Mouse (Mus musculus) CH12.LX (cell line): ENCODE results near the gene Dnajb5. TPM values are rescaled to one million over a fixed set of nuclear protein-coding genes. Genes with fewer than 3 reads are reported as not detected.
"Not testable (repeated sequence)": the region's sequence is repeated elsewhere in the genome, so short reads cannot be mapped to it uniquely, and the experiment has no call there.

Experiments used
- DNase-seq: peaks from one replicate; pipeline ENCODE4 v3.0.0-alpha.2; 2013; ENCODE audit errors: extremely low read depth
- H3K27ac ChIP-seq: 2 replicates; pipeline ENCODE4 v1.5.1; 2012; ENCODE audit warnings: low read depth, mild to moderate bottlenecking, control low read depth, moderate library complexity; ENCODE audit not compliant: insufficient read depth
- H3K27me3 ChIP-seq: replicated peaks from 2 replicates; pipeline ENCODE3; 2012; ENCODE audit warnings: inconsistent platforms
- H3K36me3 ChIP-seq, 2 experiments: replicated peaks in 1 of 2; 2 replicates each; pipeline versions ENCODE3 to v1.6.1; 2012; ENCODE audit warnings: inconsistent platforms in 1 of 2, low read length in 1 of 2, mild to moderate bottlenecking in 1 of 2, mixed read lengths in 1 of 2, moderate library complexity in 1 of 2; ENCODE audit not compliant: control insufficient read depth in 1 of 2, insufficient read depth in 1 of 2
- H3K4me1 ChIP-seq, 2 experiments: 2 replicates each; pipeline ENCODE4 v1.6.1; 2012; ENCODE audit warnings: inconsistent platforms in 1 of 2, moderate library complexity in 1 of 2; ENCODE audit not compliant: insufficient read depth in 2 of 2, control insufficient read depth in 1 of 2
- H3K4me2 ChIP-seq: 2 replicates; pipeline ENCODE4 v1.6.1; 2012; ENCODE audit warnings: low read depth, mild to moderate bottlenecking, control low read depth; ENCODE audit not compliant: poor library complexity, insufficient read depth, severe bottlenecking
- H3K4me3 ChIP-seq, 3 experiments: fragments of 150-350 bp in 1 of 3; sonication (generic) in 1 of 3; replicated peaks in 1 of 3; 2 replicates each; pipeline versions ENCODE3 to v1.5.1; 2011 to 2012; ENCODE audit warnings: low read depth in 2 of 3, low read length in 2 of 3, mild to moderate bottlenecking in 2 of 3, moderate library complexity in 2 of 3, control low read depth in 1 of 3, improper control_type of control experiment in 1 of 3, inconsistent platforms in 1 of 3, mixed read lengths in 1 of 3; ENCODE audit not compliant: poor library complexity in 1 of 3
- H3K79me2 ChIP-seq: replicated peaks from 2 replicates; pipeline ENCODE4 v1.6.1; 2012; ENCODE audit warnings: mild to moderate bottlenecking, moderate library complexity; ENCODE audit not compliant: control insufficient read depth, poor library complexity, insufficient read depth, severe bottlenecking; ENCODE audit errors: extremely low read depth
- H3K9ac ChIP-seq: 2 replicates; pipeline ENCODE4 v1.6.1; 2012; ENCODE audit warnings: low read depth, mild to moderate bottlenecking, control low read depth, moderate library complexity; ENCODE audit not compliant: insufficient read depth
- H3K9me3 ChIP-seq: replicated peaks from 2 replicates; pipeline ENCODE3; 2012; ENCODE audit warnings: low read length, inconsistent platforms, mixed read lengths
- CTCF ChIP-seq, 2 experiments: IDR thresholded peaks in 1 of 2; conservative IDR thresholded peaks in 1 of 2; 2 replicates each; pipeline ENCODE4 v1.5.1; 2011 to 2012; ENCODE audit warnings: low read depth in 2 of 2, low read length in 2 of 2, improper control_type of control experiment in 1 of 2, inconsistent platforms in 1 of 2, mild to moderate bottlenecking in 1 of 2, moderate library complexity in 1 of 2
- GABPA ChIP-seq: IDR thresholded peaks from 2 replicates; pipeline ENCODE4 v1.6.1; 2012; ENCODE audit warnings: low read depth, low read length, improper control_type of control experiment, inconsistent platforms; ENCODE audit not compliant: insufficient replicate concordance
- IRF4 ChIP-seq: IDR thresholded peaks from 2 replicates; pipeline ENCODE4 v1.6.1; 2014; ENCODE audit warnings: low read depth, mild to moderate bottlenecking, inconsistent platforms, low read length, improper control_type of control experiment
- JUND ChIP-seq: conservative IDR thresholded peaks from 2 replicates; pipeline ENCODE4 v1.6.1; 2011; ENCODE audit warnings: low read depth, low read length, improper control_type of control experiment
- MAX ChIP-seq: IDR thresholded peaks from 2 replicates; pipeline ENCODE4 v1.6.1; 2011; ENCODE audit warnings: low read length, improper control_type of control experiment
- MAZ ChIP-seq: IDR thresholded peaks from 2 replicates; pipeline ENCODE4 v1.6.1; 2012; ENCODE audit warnings: low read depth, mild to moderate bottlenecking, inconsistent platforms, low read length, improper control_type of control experiment, moderate library complexity
- MEF2A ChIP-seq: IDR thresholded peaks from 2 replicates; pipeline ENCODE4 v1.6.1; 2014; ENCODE audit warnings: low read depth, mild to moderate bottlenecking, inconsistent platforms, low read length, improper control_type of control experiment, borderline replicate concordance
- MXI1 ChIP-seq: IDR thresholded peaks from 2 replicates; pipeline ENCODE4 v1.6.1; 2011; ENCODE audit warnings: mild to moderate bottlenecking, low read depth, low read length, improper control_type of control experiment
- NRF1 ChIP-seq: IDR thresholded peaks from 2 replicates; pipeline ENCODE4 v1.6.1; 2014; ENCODE audit warnings: low read depth, mild to moderate bottlenecking, inconsistent platforms, low read length, improper control_type of control experiment, moderate library complexity
- SIN3A ChIP-seq: IDR thresholded peaks from 2 replicates; pipeline ENCODE4 v1.6.1; 2012; ENCODE audit warnings: low read length, improper control_type of control experiment, inconsistent platforms
- SMC3 ChIP-seq: IDR thresholded peaks from 2 replicates; pipeline ENCODE4 v1.6.1; 2011; ENCODE audit warnings: low read depth, low read length, improper control_type of control experiment
- TBP ChIP-seq: conservative IDR thresholded peaks from 2 replicates; pipeline ENCODE4 v1.6.1; 2011; ENCODE audit warnings: low read depth, low read length, improper control_type of control experiment
- TCF12 ChIP-seq: IDR thresholded peaks from 2 replicates; pipeline ENCODE4 v1.6.1; 2014; ENCODE audit warnings: low read depth, mild to moderate bottlenecking, inconsistent platforms, low read length, improper control_type of control experiment
- USF1 ChIP-seq: IDR thresholded peaks from 2 replicates; pipeline ENCODE4 v1.6.1; 2014; ENCODE audit warnings: low read depth, mild to moderate bottlenecking, inconsistent platforms, low read length, improper control_type of control experiment
- USF2 ChIP-seq: conservative IDR thresholded peaks from 2 replicates; pipeline ENCODE4 v1.6.1; 2011; ENCODE audit warnings: low read depth, low read length, improper control_type of control experiment
- ZNF384 ChIP-seq: IDR thresholded peaks from 2 replicates; pipeline ENCODE4 v1.6.1; 2012; ENCODE audit warnings: low read depth, low read length, improper control_type of control experiment, inconsistent platforms
- dilution Hi-C: fragments of 300-500 bp; cut with MboI; formaldehyde crosslinking; loops from 2 replicates; pipeline ENCODE4 v1.14.3; 2020; ENCODE audit warnings: low sequenced_read_pairs; ENCODE audit not compliant: extremely low pct_unique_long_range_greater_than_20kb, extremely low pct_ligation_motif_present
- in situ Hi-C: fragments of 300-500 bp; cut with MboI; formaldehyde crosslinking; loops from 3 replicates; pipeline ENCODE4 v1.14.3; 2019; ENCODE audit warnings: low sequenced_read_pairs, low pct_ligation_motif_present, low pct_unique_long_range_greater_than_20kb, mixed read lengths
- polyA plus RNA-seq: library from polyadenylated mRNA; unstranded; fragments of >175 nt; gene quantifications from 2 replicates; pipeline ENCODE4 v1.2.1, GENCODE M21; 2012; ENCODE audit warnings: low read depth; ENCODE audit not compliant: insufficient read length
- total RNA-seq, 2 experiments: library from RNA; depleted of rRNA; stranded (reverse); fragments of 300-350 nt in 1 of 2; fragments of >200 nt in 1 of 2; gene quantifications; 2 replicates each; pipeline ENCODE4 v1.2.3; 2012 to 2014

The Dnajb5 gene
- total and polyA plus RNA-seq, 3 experiments: 1.9 to 3.9 (median 2.7) TPM

DNA sequence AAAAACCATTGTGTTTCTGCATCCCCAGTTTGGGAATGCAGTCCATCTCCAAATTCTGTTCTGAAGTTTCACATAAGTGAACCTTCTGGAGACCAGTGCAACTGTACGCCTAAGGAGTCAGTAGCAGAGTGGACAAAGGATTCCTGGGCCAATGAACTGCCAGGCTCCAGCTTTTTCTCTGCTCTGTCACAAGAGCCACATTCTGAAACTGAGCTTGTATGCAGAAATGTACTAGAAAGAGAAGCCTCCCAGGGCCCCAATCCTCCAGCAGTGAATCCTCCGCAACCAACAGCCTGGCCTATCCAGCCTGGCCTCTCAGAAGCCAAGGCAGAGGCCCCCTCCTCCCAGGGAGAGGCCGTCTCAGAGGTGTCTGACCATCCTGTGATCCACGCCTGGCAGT, 23.3 kb downstream of the Dnajb5 start:
- no peaks in the 10 kb centered on the region for H3K79me2 ChIP-seq
- dilution Hi-C loops (no loop called here), in situ Hi-C loops (no loop called here)
- no peak for TF ChIP-seq MAX
- TF ChIP-seq GABPA: no peak
- TF ChIP-seq JUND: no peak
- no peak for TF ChIP-seq TCF12
- no peak for TF ChIP-seq SMC3
- no peak for TF ChIP-seq MXI1
- no peak for TF ChIP-seq CTCF (conservative IDR thresholded peaks at IDR 0.05 in 1 of 2, IDR thresholded peaks at IDR 0.05 in 1 of 2; ENCODE audit: low read depth in 2 of 2, low read length in 2 of 2)
- no peak for TF ChIP-seq SIN3A
- TF ChIP-seq USF1: no peak
- no peak for TF ChIP-seq USF2
- TF ChIP-seq MEF2A: no peak
- no peaks in the 10 kb centered on the region for H3K9me3 ChIP-seq
- no peak overlapping the region for H3K27ac ChIP-seq
- H3K4me2 ChIP-seq: no peak overlapping the region
- H3K4me3 ChIP-seq: no peak overlapping the region
- no peaks in the 10 kb centered on the region for H3K4me1 ChIP-seq
- H3K36me3 ChIP-seq: peaks cover 5 to 37% of the 10 kb centered on the region in 2 experiments
- H3K9ac ChIP-seq: no peak overlapping the region
- no peak for DNase-seq
- no peaks in the 10 kb centered on the region for H3K27me3 ChIP-seq

DNA sequence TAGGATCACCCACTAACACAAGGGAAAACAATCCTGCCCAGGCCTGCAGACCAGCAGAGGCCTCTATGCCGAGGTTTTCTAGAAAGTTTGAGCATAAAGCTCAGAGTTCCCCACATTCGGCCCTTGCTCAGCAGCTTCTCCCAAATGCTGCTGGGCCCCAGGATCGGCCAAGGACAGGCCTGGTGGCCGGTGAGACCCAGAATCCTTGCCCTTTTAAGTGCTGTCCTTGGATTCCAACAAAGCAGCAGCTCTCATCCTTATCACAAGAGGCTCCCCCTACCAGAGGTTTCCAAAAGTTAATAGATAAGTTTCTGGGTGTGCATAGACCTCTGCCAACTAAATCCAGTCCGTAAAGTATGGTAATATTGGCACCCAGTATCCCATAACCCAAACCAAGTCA, 24.3 kb downstream of the Dnajb5 start:
- no peak overlapping the region for H3K4me3 ChIP-seq
- no peak overlapping the region for H3K27ac ChIP-seq
- dilution Hi-C loops: no loop called here
- H3K36me3 ChIP-seq: peaks cover 12 to 43% of the 10 kb centered on the region in 2 experiments
- DNase-seq: no peak
- no peak overlapping the region for H3K9ac ChIP-seq
- H3K4me2 ChIP-seq: no peak overlapping the region
- no peak for TF ChIP-seq NRF1
- TF ChIP-seq MXI1: no peak
- no peak for TF ChIP-seq TBP
- no peak for TF ChIP-seq GABPA
- no peaks in the 10 kb centered on the region for H3K27me3 ChIP-seq
- no peaks in the 10 kb centered on the region for H3K9me3 ChIP-seq
- no peaks in the 10 kb centered on the region for H3K4me1 ChIP-seq
- no peaks in the 10 kb centered on the region for H3K79me2 ChIP-seq
- in situ Hi-C loops: no loop called here

DNA sequence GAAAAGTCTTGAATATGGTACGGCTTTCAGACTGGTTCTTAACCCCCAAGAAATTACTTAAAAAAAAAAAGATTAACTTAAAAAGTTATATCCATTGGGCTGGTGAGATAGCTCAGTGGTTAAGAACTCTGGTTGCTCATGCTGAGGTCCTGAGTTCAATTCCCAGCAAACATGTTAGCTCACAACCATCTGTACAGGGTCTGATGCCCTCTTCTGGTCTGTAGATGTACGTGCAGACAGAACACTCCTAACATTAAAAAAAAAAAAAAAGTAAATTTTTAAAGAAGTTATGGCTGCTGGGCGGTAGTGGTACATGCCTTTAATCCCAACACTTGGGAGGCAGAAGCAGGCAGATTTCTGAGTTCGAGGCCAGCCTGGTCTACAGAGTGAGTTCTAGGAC, 28.4 kb downstream of the Dnajb5 start:
- TF ChIP-seq IRF4 (no peak), CTCF (conservative IDR thresholded peaks at IDR 0.05 in 1 of 2, IDR thresholded peaks at IDR 0.05 in 1 of 2; ENCODE audit: low read depth in 2 of 2, low read length in 2 of 2) (peak in 1 of 2 experiments; percentile 34; a peak in 2 of 4 replicates), MAZ (no peak), ZNF384 (peak; percentile 88)
- TF ChIP-seq, all 38 proteins: peak for 2
- in situ Hi-C loops: no loop called here

DNA sequence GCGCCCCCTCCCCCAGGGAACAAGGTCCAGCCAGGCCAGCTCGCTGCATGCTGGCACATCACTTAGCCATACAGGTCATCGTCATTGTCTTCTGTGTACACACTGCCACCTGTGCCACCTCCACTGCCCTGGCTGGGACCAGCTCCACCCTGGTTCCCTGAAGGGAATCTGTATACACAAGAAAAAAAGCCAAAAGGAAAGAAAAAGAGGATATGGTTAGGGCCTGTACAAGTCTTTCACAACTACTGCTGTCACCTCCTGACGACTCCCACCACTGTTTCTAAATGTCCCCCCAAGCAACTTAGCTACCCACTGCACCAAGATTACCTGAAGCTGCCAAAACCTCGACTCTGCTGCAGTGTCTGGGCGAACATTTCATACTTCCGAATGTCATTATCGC, 30.9 kb downstream of the Dnajb5 start:
- H3K4me2 ChIP-seq, H3K9ac ChIP-seq, dilution Hi-C loops, DNase-seq, H3K27ac ChIP-seq, H3K4me3 ChIP-seq, H3K4me1 ChIP-seq, H3K9me3 ChIP-seq, H3K27me3 ChIP-seq, H3K79me2 ChIP-seq, in situ Hi-C loops: not testable (repeated sequence)
- peaks cover 53 to 82% of the 10 kb centered on the region in 2 experiments for H3K36me3 ChIP-seq

More for the DNA sequence above, 28.4 kb downstream of the Dnajb5 start:
- H3K4me1 ChIP-seq: no peaks in the 10 kb centered on the region
- no peak overlapping the region for H3K27ac ChIP-seq
- H3K4me3 ChIP-seq: no peak overlapping the region
- DNase-seq: peak; percentile 30
- dilution Hi-C loops: no loop called here
- no peaks in the 10 kb centered on the region for H3K27me3 ChIP-seq
- H3K9ac ChIP-seq: no peak overlapping the region
- H3K36me3 ChIP-seq: peaks cover 32 to 71% of the 10 kb centered on the region in 2 experiments
- H3K79me2 ChIP-seq: no peaks in the 10 kb centered on the region
- no peak overlapping the region for H3K4me2 ChIP-seq
- H3K9me3 ChIP-seq: no peaks in the 10 kb centered on the region
